Mouse (Mus musculus) olfactory bulb, adult 2 months (tissue): ENCODE measurements around the gene Nthl1.

Source experiments
- CTCF ChIP-seq: fragments of 200-500 bp; IDR thresholded peaks from 2 replicates; pipeline ENCODE4 v1.5.1; 2012; ENCODE audit warnings: low read depth, mild to moderate bottlenecking, low read length, moderate library complexity; ENCODE audit not compliant: insufficient read depth
- POLR2A ChIP-seq: fragments of 200-500 bp; IDR thresholded peaks from 2 replicates; pipeline ENCODE4 v1.6.1; 2012; ENCODE audit warnings: mild to moderate bottlenecking, low read depth, low read length, moderate library complexity; ENCODE audit not compliant: insufficient read depth

DNA sequence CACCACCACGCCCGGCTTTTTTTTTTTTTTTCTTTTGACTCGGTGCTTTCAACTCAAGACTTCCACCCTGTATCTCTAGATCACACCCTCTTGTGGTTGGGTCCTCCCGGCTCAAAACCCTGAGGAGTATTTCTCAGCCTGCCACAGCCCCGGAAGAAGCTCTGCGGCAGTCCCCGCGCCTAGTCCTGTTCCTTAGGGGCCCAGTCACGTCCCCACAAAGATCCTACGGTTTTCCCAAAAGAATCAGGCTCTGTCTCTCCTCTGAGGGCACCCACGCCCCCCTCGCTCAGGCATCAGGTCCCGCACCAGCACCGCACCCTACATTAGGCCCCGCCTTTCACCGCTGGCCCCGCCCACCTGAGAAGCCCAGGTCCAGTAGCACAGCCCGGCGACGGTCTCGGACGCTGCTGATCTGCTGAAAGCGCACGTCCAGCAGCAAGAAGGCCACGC lies 54.7 kb downstream of the Nthl1 start:
- TF ChIP-seq CTCF: no peak
- TF ChIP-seq POLR2A: no peak
